Mouse (Mus musculus) urinary bladder, postnatal 14 days (tissue): Measurements from ENCODE around the gene Tead4.
"Not testable (repeated sequence)": the region's sequence is repeated elsewhere in the genome, so short reads cannot be mapped to it uniquely, and the experiment has no call there.

Experiments
- DNase-seq: peaks from one replicate; pipeline ENCODE4 v3.0.0; 2021; ENCODE audit warnings: low spot score

Tead4 gene

GRCm38 (mm10) chr6:128300134-128301001 is at the start of gene Tead4:
Gene Tead4 (minus strand): TSS chr6:128300823.
- DNase-seq, result peak; percentile 78

GRCm38 (mm10) chr6:128349711-128350110 is 49.1 kb upstream of the Tead4 start:
- no peak for DNase-seq

GRCm38 (mm10) chr6:128346782-128347181 is 46.2 kb upstream of the Tead4 start:
- no peak for DNase-seq

- no peak for DNase-seq
These were observed 45.0 kb upstream of the Tead4 start for GRCm38 (mm10) chr6:128345623-128346022.

GRCm38 (mm10) chr6:128341956-128342723 is 41.5 kb upstream of the Tead4 start:
- DNase-seq, result no peak

GRCm38 (mm10) chr6:128338876-128339275 is 38.3 kb upstream of the Tead4 start:
- DNase-seq, result no peak

GRCm38 (mm10) chr6:128337467-128337866 is 36.8 kb upstream of the Tead4 start:
- no peak for DNase-seq

GRCm38 (mm10) chr6:128334397-128335124 is 33.9 kb upstream of the Tead4 start:
- peak; percentile 85 for DNase-seq

- peak; percentile 60 for DNase-seq
These were observed 17.7 kb upstream of the Tead4 start for GRCm38 (mm10) chr6:128318317-128318716.

GRCm38 (mm10) chr6:128315597-128315996 is 15.0 kb upstream of the Tead4 start:
- no peak for DNase-seq

GRCm38 (mm10) chr6:128314796-128315195 is 14.2 kb upstream of the Tead4 start:
- DNase-seq, result no peak

- DNase-seq, result peak; percentile 58
These were observed 7.7 kb upstream of the Tead4 start for GRCm38 (mm10) chr6:128308311-128308710.

- no peak for DNase-seq
These were observed 4.2 kb upstream of the Tead4 start for GRCm38 (mm10) chr6:128304801-128305200.

GRCm38 (mm10) chr6:128302640-128303039 is 2.0 kb upstream of the Tead4 start:
- DNase-seq, result not testable (repeated sequence)

- no peak for DNase-seq
These were observed 1.3 kb upstream of the Tead4 start for GRCm38 (mm10) chr6:128301891-128302290.

- DNase-seq, result no peak
These were observed 835 bp upstream of the Tead4 start for GRCm38 (mm10) chr6:128301458-128301857.

GRCm38 (mm10) chr6:128299292-128300133 is 1.1 kb downstream of the Tead4 start:
- DNase-seq, result no peak

GRCm38 (mm10) chr6:128298246-128298645 is 2.4 kb downstream of the Tead4 start:
- no peak for DNase-seq

- no peak for DNase-seq
These were observed 3.8 kb downstream of the Tead4 start for GRCm38 (mm10) chr6:128296750-128297393.

- DNase-seq, result peak; percentile 69
These were observed 4.5 kb downstream of the Tead4 start for GRCm38 (mm10) chr6:128295876-128296749.
